Mouse (Mus musculus): Measurements from ENCODE around the gene Ror1. TPM values are rescaled to one million over a fixed set of nuclear protein-coding genes. Genes with fewer than 3 reads are reported as not detected.

Ror1 gene
- polyA plus RNA-seq, 1 experiment, result not detected

DNA sequence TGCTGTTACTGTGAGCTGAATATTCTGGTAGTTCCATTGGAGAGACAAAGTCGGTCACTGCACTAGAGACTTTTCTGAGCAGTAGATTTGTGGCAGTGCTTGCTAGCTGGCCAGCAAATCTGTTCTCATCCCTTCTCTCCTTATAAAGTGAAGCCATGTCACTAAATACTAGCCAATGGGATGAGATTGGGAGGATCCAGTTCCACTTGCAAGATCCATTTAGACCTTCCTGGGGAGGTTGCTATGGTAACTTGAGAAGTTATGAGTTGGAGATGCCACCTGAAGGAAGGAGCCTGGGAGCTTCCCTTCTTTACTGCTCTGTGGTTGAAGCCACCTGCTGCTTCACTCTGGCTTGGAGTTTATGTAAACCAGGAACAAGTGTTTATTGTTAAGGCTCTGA is 8.7 kb downstream of the Ror1 start:
- 82% methylated on average over 1 of the region's 1 CpGs for WGBS
- no peak overlapping the region for H3K27ac ChIP-seq (ENCODE audit: insufficient read depth, low read depth, low read length)
- TF ChIP-seq CTCF (IDR thresholded peaks at IDR 0.05; ENCODE audit: insufficient read depth, low read depth, low read length), result no peak
- no peak overlapping the region for H3K4me3 ChIP-seq (ENCODE audit: insufficient read depth, low read depth, low read length)
- H3K4me1 ChIP-seq (ENCODE audit: control insufficient read depth, insufficient read depth, low read length), result no peaks in the 10 kb centered on the region

DNA sequence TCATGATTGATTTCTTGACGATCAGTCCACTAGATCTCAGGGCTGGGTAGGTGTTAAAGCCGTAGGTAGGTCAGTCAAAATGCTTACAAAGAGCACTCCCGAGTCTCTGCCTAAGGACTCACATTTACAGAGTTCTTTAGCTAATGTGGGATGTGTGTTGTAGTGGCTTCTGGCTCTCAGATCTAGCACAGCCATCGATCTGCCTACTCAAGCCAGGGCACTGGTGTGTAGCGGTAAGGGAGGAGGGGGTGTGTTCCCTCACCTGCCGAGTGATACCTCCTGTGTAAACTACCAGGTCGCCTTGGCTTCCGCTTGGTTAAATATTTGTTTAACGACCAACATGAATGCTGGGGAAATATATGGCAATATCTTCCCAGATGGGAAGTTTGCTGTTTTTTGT is 12.0 kb downstream of the Ror1 start:
- no peaks in the 10 kb centered on the region for H3K4me1 ChIP-seq (ENCODE audit: control insufficient read depth, insufficient read depth, low read length)
- TF ChIP-seq CTCF (IDR thresholded peaks at IDR 0.05; ENCODE audit: insufficient read depth, low read depth, low read length) (no peak), POLR2A (IDR thresholded peaks at IDR 0.05; ENCODE audit: insufficient read depth, low read depth, low read length) (no peak)
- no peak overlapping the region for H3K4me3 ChIP-seq (ENCODE audit: insufficient read depth, low read depth, low read length)
- no peak overlapping the region for H3K27ac ChIP-seq (ENCODE audit: insufficient read depth, low read depth, low read length)
- 88% methylated on average over 9 of the region's 9 CpGs for WGBS

DNA sequence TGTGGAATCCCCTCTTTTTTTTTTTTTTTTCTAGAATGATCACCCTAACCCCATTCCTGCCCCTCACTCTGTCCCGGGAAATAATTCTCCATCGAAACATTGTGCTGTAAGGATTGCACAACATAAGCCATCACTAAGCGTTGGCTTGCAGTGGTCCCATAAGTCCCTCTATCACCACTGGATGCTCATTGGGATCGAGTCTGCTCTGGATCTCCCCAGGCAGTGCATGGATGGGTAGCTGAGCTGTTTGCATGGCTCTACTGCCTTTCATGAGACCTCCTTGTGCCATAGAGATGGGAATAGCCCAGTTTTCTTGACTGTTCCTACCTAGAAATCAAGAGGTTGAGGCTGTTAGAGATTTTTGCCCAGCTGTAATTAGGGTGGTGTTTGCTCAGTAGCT is 13.0 kb downstream of the Ror1 start:
- Histone ChIP-seq H3K4me1 (ENCODE audit: control insufficient read depth, insufficient read depth, low read length) (no peaks in the 10 kb centered on the region), H3K4me3 (ENCODE audit: insufficient read depth, low read depth, low read length) (no peak overlapping the region), H3K27ac (ENCODE audit: insufficient read depth, low read depth, low read length) (no peak overlapping the region)
- WGBS, result 93% methylated on average over 4 of the region's 4 CpGs
- TF ChIP-seq POLR2A (IDR thresholded peaks at IDR 0.05; ENCODE audit: insufficient read depth, low read depth, low read length) (no peak), CTCF (IDR thresholded peaks at IDR 0.05; ENCODE audit: insufficient read depth, low read depth, low read length) (no peak)

DNA sequence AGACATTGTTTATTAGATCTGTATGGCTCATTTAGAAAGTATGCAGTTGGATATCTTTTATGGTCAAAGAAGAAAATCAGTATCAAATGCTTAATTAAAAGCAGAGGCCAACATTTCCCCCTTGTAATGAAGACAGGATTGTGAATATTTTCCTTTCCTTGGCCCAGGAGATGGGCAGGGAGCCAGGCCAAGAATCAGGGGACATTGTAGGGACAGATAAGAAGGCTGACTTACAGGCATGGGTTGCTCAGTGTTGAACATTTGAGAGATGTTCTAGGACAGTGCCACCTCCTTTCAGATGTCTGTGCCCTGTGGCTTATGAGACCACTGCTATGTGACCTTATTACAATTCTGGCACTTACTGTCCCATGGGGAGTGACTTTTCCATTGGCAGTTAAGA is 18.6 kb downstream of the Ror1 start:
- no peak overlapping the region for H3K27ac ChIP-seq (ENCODE audit: insufficient read depth, low read depth, low read length)
- TF ChIP-seq CTCF (IDR thresholded peaks at IDR 0.05; ENCODE audit: insufficient read depth, low read depth, low read length) (no peak), POLR2A (IDR thresholded peaks at IDR 0.05; ENCODE audit: insufficient read depth, low read depth, low read length) (no peak)
- H3K4me3 ChIP-seq (ENCODE audit: insufficient read depth, low read depth, low read length), result no peak overlapping the region
- no peaks in the 10 kb centered on the region for H3K4me1 ChIP-seq (ENCODE audit: control insufficient read depth, insufficient read depth, low read length)

DNA sequence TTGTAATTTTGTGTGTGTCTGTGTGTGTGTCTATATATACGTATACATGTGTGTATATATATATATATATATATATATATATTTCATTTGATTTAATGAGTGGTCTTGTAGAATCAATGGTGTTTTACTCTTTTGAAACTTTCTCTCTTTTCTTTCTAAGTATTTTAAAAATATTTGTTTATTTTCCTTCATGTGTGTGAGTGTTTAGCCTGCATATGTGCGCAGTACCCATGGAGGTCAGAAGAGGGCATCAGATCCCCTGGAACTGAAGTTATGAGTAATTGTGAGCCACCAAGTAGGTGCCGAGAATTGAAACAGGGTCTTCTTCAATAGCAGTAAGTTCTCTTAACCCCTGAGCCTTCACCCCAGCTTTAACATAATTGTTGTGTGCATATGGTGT is 20.8 kb downstream of the Ror1 start:
- H3K4me1 ChIP-seq (ENCODE audit: control insufficient read depth, insufficient read depth, low read length), result no peaks in the 10 kb centered on the region
- no peak for TF ChIP-seq CTCF (IDR thresholded peaks at IDR 0.05; ENCODE audit: insufficient read depth, low read depth, low read length)
- TF ChIP-seq POLR2A (IDR thresholded peaks at IDR 0.05; ENCODE audit: insufficient read depth, low read depth, low read length), result no peak
- no peak overlapping the region for H3K4me3 ChIP-seq (ENCODE audit: insufficient read depth, low read depth, low read length)
- 97% methylated on average over 3 of the region's 3 CpGs for WGBS
- H3K27ac ChIP-seq (ENCODE audit: insufficient read depth, low read depth, low read length), result no peak overlapping the region

DNA sequence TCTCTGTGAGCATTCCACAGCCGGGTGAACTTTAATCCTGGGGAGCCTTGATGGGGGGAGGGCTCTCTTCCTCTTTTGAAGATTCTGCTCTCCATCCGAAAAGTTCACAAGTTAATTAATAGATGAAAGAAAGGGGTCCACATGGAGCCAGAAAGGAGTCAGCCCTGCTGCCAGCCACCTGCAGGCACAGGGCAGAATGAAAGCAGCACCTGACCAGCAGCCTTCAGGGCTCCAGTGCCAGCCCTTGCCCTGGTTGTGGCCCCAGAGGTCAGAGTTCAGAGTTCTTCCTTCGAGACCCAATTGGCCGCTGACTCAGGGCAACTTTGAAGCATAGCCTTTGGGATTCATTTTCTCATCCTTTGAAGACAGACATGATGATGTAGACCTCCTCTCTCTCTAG is 23.1 kb downstream of the Ror1 start:
- H3K4me1 ChIP-seq (ENCODE audit: control insufficient read depth, insufficient read depth, low read length), result no peaks in the 10 kb centered on the region
- WGBS, result 55% methylated on average over 4 of the region's 4 CpGs
- no peak for TF ChIP-seq POLR2A (IDR thresholded peaks at IDR 0.05; ENCODE audit: insufficient read depth, low read depth, low read length)
- no peak for TF ChIP-seq CTCF (IDR thresholded peaks at IDR 0.05; ENCODE audit: insufficient read depth, low read depth, low read length)
- no peak overlapping the region for H3K27ac ChIP-seq (ENCODE audit: insufficient read depth, low read depth, low read length)
- no peak overlapping the region for H3K4me3 ChIP-seq (ENCODE audit: insufficient read depth, low read depth, low read length)

DNA sequence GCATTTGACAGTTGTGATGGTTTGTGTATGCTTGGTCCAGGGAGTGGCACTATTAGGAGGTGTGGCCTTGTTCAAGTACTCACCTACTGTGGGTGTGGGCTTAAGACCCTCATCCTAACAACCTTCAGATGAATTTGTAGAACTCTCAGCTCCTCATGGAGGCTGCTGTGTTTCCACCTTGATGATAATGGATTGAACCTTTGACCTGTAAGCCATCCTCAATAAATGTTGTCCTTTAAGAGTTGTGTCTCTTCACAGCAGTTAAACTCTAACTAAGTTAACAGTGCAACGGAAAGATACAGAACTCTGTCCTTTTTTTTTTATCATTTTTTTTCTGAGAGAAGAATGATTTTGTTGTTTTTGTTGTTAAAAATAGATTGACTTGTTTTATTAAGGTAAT is 23.8 kb downstream of the Ror1 start:
- TF ChIP-seq POLR2A (IDR thresholded peaks at IDR 0.05; ENCODE audit: insufficient read depth, low read depth, low read length) (no peak), CTCF (IDR thresholded peaks at IDR 0.05; ENCODE audit: insufficient read depth, low read depth, low read length) (no peak)
- no peak overlapping the region for H3K4me3 ChIP-seq (ENCODE audit: insufficient read depth, low read depth, low read length)
- no peak overlapping the region for H3K27ac ChIP-seq (ENCODE audit: insufficient read depth, low read depth, low read length)
- no peaks in the 10 kb centered on the region for H3K4me1 ChIP-seq (ENCODE audit: control insufficient read depth, insufficient read depth, low read length)
- 92% methylated on average over 1 of the region's 1 CpGs for WGBS

DNA sequence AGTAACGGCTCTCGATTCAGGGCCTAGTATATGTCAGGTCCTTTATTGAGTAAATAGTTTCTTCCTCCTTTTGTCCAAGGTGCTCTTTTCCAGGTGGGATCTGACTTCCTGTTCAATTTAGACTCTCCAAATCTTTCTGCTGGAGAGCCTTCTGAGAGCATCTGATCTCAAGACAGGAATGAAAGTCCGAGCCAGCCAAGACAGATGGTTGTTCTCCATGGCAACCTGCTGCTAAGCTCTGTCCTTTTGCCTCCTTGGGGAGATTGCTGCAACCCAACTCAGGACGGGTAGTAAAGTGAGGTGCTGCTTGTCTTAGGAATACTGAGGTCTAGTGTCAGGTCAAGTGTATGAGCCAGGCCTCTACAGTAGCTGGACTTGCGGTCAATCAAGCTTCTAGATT is 25.0 kb downstream of the Ror1 start:
- Histone ChIP-seq H3K4me3 (ENCODE audit: insufficient read depth, low read depth, low read length) (no peak overlapping the region), H3K4me1 (ENCODE audit: control insufficient read depth, insufficient read depth, low read length) (no peaks in the 10 kb centered on the region), H3K27ac (ENCODE audit: insufficient read depth, low read depth, low read length) (no peak overlapping the region)
- WGBS, result 87% methylated on average over 5 of the region's 5 CpGs
- TF ChIP-seq CTCF (IDR thresholded peaks at IDR 0.05; ENCODE audit: insufficient read depth, low read depth, low read length) (no peak), POLR2A (IDR thresholded peaks at IDR 0.05; ENCODE audit: insufficient read depth, low read depth, low read length) (no peak)

DNA sequence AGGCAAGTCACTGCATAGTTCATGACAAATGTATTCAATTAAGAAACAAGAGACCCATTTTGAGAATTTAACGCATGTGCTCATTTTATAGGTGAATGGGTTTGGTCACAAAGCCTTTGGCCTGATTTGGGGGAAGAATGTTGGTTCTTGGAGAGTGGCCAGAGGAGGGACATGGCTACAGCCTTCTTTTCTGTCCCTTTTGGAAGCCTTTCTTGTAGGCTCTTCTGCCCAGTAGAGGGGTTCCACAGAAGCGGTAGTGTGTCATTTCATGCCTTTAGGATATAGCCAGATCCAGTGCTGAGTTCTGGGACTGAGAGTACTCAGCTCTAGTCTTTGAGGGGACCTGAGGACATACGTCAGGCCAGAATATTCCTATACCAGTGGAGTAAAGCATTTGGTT is 26.8 kb downstream of the Ror1 start:
- Histone ChIP-seq H3K4me3 (ENCODE audit: insufficient read depth, low read depth, low read length) (no peak overlapping the region), H3K4me1 (ENCODE audit: control insufficient read depth, insufficient read depth, low read length) (no peaks in the 10 kb centered on the region), H3K27ac (ENCODE audit: insufficient read depth, low read depth, low read length) (no peak overlapping the region)
- 80% methylated on average over 3 of the region's 3 CpGs for WGBS
- no peak for TF ChIP-seq CTCF (IDR thresholded peaks at IDR 0.05; ENCODE audit: insufficient read depth, low read depth, low read length)

DNA sequence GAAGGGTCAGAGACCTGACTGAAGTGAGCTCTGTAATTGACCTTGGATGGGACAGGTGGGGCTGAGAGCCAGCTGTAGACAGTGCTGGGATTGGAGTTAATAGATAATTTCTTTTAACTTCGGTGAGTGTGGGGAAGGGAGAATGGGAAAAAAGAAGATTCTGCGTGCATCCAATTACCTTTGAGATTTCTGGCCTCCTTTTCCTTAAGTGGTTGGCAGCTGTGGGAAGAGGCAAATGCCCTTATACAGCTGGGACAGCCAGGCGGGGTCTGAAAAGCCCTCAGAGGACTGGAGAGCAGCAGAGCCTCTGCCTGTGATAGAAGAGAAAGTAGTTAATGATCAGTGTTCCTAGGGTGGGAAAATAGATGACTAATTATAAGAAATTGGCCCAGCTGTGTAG is 27.9 kb downstream of the Ror1 start:
- no peak for TF ChIP-seq CTCF (IDR thresholded peaks at IDR 0.05; ENCODE audit: insufficient read depth, low read depth, low read length)
- TF ChIP-seq POLR2A (IDR thresholded peaks at IDR 0.05; ENCODE audit: insufficient read depth, low read depth, low read length), result no peak
- no peaks in the 10 kb centered on the region for H3K4me1 ChIP-seq (ENCODE audit: control insufficient read depth, insufficient read depth, low read length)
- WGBS, result 65% methylated on average over 3 of the region's 3 CpGs
- H3K27ac ChIP-seq (ENCODE audit: insufficient read depth, low read depth, low read length), result no peak overlapping the region
- H3K4me3 ChIP-seq (ENCODE audit: insufficient read depth, low read depth, low read length), result no peak overlapping the region

All from olfactory bulb, adult 2 months (tissue).